Mouse (Mus musculus): ENCODE data around the gene Mns1. TPM values are rescaled to one million over a fixed set of nuclear protein-coding genes. Genes with fewer than 3 reads are reported as not detected.

Gene Mns1
- polyA plus RNA-seq, 1 experiment from 2014 or later, result 51.7 TPM

DNA sequence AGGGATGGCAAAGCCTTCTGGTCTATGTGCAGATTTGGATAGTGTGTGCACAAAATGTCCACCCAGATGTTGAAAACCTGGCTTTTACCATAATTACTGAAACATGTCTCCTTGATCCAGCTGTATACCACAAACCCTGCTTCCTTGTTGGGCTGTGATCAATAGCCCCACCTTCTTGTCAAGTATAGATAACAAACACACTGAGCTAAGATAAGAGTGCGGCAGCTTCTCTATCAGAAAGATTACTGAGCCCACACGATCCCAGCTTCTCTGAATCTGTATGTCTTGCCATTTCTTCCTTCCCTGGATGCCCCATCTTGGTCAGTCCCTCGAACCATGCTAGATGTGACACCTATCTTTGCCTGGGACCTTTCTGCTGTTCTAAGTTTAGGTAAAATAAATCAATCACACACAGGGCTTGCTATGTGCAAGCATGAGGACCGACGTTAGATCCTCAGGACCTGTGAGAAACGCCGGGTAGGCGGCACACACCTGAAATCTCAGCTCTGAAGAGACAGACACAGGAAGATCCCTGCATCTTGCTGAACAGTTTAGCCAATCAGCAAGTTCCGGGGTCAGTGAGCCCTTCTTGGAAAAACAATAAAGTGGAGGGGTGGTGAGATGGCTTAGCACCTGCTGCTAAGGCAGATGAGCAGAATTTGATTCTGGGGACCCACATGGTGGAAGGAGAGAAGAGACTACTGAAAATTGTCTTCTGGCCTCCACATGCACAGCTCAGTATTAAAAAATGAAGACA lies 31.8 kb upstream of the Mns1 start:
- DNase-seq (ENCODE audit: low spot score), result no peak
- no peaks in the 10 kb centered on the region for H3K36me3 ChIP-seq
- no peak overlapping the region for H3K27ac ChIP-seq
- 88% methylated on average over 9 of the region's 9 CpGs for WGBS
- peaks cover 4% of the 10 kb centered on the region for H3K4me1 ChIP-seq
- no peaks in the 10 kb centered on the region for H3K9me3 ChIP-seq (replicated peaks)
- no peak overlapping the region for H3K4me3 ChIP-seq
- no peaks in the 10 kb centered on the region for H3K27me3 ChIP-seq (ENCODE audit: low read depth, poor library complexity, severe bottlenecking)

- 18% methylated on average over 12 of the region's 12 CpGs for WGBS
- H3K27me3 ChIP-seq (ENCODE audit: low read depth, poor library complexity, severe bottlenecking), result no peaks in the 10 kb centered on the region
- H3K4me1 ChIP-seq, result peaks cover 4% of the 10 kb centered on the region
- H3K4me3 ChIP-seq, result peak overlapping the region; percentile 41
- DNase-seq (ENCODE audit: low spot score), result peak; percentile 88
- H3K9me3 ChIP-seq (replicated peaks), result no peaks in the 10 kb centered on the region
- no peaks in the 10 kb centered on the region for H3K36me3 ChIP-seq
- H3K27ac ChIP-seq, result peak overlapping the region; percentile 46
Observed at GRCm38 (mm10) chr9:72408131-72408586, 29.7 kb upstream of the Mns1 start.

DNA sequence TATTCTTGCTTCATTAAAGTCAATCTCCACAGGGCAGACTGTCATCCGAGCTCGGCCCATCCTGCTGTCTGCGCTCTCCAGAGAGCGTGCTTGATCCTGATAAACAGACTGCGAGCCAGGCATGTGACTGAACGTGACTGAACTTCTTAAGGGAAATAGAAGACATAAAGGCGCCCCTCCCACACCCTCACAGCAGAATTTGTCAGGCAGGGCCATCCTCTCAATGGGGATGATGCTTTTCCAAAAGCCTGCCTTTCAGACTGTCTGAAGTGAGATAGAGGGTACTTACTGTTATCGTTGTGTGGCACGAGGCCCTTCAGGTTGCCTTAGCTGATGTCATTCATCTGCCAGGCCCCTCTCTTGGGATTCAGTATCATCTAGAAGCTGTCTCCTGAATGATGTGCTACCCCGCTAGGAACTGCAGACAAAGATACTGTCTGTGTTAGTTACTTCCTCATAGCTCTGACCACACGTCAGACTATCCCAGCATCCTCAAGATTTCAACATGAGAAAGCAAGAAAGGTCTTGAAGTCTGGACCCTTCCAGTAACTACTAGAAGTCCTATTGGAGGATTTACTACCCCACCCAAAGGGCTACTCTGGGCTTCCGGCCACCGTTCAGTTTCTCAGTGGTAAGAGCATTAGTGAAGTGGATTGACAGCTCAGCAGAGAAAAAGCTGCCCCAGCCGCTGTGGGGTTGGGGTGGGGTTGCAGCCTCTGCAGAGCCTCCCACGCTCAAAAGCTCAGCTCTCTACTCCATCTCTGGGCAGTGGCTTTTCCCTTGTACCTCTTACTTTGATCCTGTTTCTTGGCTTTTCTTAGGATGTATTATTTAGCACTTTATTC lies 28.2 kb upstream of the Mns1 start:
- no peaks in the 10 kb centered on the region for H3K27me3 ChIP-seq (ENCODE audit: low read depth, poor library complexity, severe bottlenecking)
- H3K27ac ChIP-seq, result no peak overlapping the region
- H3K4me1 ChIP-seq, result peaks cover 4% of the 10 kb centered on the region
- H3K36me3 ChIP-seq, result no peaks in the 10 kb centered on the region
- 64% methylated on average over 15 of the region's 15 CpGs for WGBS
- no peak for DNase-seq (ENCODE audit: low spot score)
- no peaks in the 10 kb centered on the region for H3K9me3 ChIP-seq (replicated peaks)
- H3K4me3 ChIP-seq, result no peak overlapping the region

DNA sequence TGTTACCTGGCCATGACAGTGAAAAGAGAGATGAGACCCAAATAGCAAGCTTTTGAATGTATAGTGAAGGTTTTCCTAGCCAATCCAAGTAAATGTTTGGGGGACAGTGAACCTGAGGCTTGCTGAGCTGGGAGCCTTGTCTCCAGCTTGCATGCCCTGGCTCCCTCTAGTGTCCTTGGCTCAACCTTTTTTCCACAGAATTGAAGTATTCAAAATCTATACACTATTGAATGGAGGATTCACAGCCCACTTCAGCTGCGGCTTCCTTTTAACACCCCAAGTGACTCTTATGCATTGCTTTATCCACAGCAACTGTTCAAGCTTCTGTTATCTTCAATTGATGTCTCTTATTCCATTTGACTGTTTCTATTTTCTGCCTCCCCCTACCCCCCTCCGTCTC lies 26.1 kb upstream of the Mns1 start:
- Histone ChIP-seq H3K9me3 (replicated peaks) (no peaks in the 10 kb centered on the region), H3K36me3 (no peaks in the 10 kb centered on the region), H3K4me1 (peaks cover 4% of the 10 kb centered on the region), H3K27ac (no peak overlapping the region), H3K27me3 (ENCODE audit: low read depth, poor library complexity, severe bottlenecking) (no peaks in the 10 kb centered on the region), H3K4me3 (no peak overlapping the region)
- 89% methylated on average over 2 of the region's 2 CpGs for WGBS
- DNase-seq (ENCODE audit: low spot score), result no peak

GRCm38 (mm10) chr9:72418443-72418842 lies 19.4 kb upstream of the Mns1 start:
- Histone ChIP-seq H3K36me3 (no peaks in the 10 kb centered on the region), H3K9me3 (replicated peaks) (no peaks in the 10 kb centered on the region), H3K27me3 (ENCODE audit: low read depth, poor library complexity, severe bottlenecking) (no peaks in the 10 kb centered on the region), H3K27ac (no peak overlapping the region), H3K4me3 (no peak overlapping the region), H3K4me1 (peaks cover 17% of the 10 kb centered on the region)
- 89% methylated on average over 3 of the region's 3 CpGs for WGBS
- DNase-seq (ENCODE audit: low spot score), result no peak

DNA sequence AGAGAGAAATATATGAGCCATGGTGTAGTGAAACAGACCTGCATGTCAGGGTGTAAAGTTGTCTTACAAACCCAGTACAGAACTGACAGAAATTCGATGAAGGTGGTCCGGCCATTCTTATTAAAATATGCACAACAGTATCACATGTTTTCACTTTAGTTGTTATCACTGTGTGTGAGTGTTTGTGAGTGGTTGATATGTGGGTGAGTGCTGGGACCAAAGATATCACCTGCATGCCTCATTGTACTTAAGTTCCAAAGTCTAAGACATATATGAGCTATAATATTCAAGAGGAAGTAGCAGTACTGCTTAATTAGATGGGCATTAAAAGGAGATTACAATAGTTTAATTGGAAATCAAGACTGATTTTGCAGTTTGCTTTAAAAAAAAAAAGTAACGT lies 17.3 kb upstream of the Mns1 start:
- Histone ChIP-seq H3K4me1 (peaks cover 17% of the 10 kb centered on the region), H3K9me3 (replicated peaks) (no peaks in the 10 kb centered on the region), H3K27me3 (ENCODE audit: low read depth, poor library complexity, severe bottlenecking) (no peaks in the 10 kb centered on the region), H3K27ac (no peak overlapping the region), H3K4me3 (no peak overlapping the region), H3K36me3 (no peaks in the 10 kb centered on the region)
- WGBS, result 87% methylated on average over 3 of the region's 3 CpGs
- no peak for DNase-seq (ENCODE audit: low spot score)

- H3K27me3 ChIP-seq (ENCODE audit: low read depth, poor library complexity, severe bottlenecking), result no peaks in the 10 kb centered on the region
- no peaks in the 10 kb centered on the region for H3K36me3 ChIP-seq
- H3K9me3 ChIP-seq (replicated peaks), result no peaks in the 10 kb centered on the region
- no peak for DNase-seq (ENCODE audit: low spot score)
- H3K4me1 ChIP-seq, result peaks cover 19% of the 10 kb centered on the region
- no peak overlapping the region for H3K27ac ChIP-seq
- WGBS, result 71% methylated on average over 11 of the region's 11 CpGs
- H3K4me3 ChIP-seq, result no peak overlapping the region
Observed at GRCm38 (mm10) chr9:72422284-72422683, 15.5 kb upstream of the Mns1 start.

DNA sequence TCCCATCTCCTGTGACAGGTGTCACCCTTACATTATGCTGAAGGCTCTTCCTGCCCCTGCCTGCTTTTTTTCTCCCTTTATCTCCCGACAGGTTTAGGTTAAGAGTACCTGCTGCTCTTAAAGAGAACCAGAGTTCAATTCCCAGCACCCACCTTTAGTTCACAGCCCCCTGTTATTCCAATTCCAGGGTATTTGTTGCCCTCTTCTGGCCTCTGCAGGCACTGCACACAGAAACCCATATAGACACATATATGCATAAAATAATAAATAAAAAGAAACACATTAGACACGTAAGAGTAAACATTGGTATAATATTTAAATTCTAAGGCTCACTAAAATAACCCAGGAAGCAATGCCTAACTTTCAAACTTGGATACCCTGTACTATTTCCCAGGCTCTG lies 15.1 kb upstream of the Mns1 start:
- Histone ChIP-seq H3K4me1 (peaks cover 19% of the 10 kb centered on the region), H3K36me3 (no peaks in the 10 kb centered on the region), H3K27ac (no peak overlapping the region), H3K27me3 (ENCODE audit: low read depth, poor library complexity, severe bottlenecking) (no peaks in the 10 kb centered on the region), H3K9me3 (replicated peaks) (no peaks in the 10 kb centered on the region), H3K4me3 (no peak overlapping the region)
- no peak for DNase-seq (ENCODE audit: low spot score)
- WGBS, result 83% methylated on average over 2 of the region's 2 CpGs

GRCm38 (mm10) chr9:72425300-72425850 lies 12.4 kb upstream of the Mns1 start:
- DNase-seq (ENCODE audit: low spot score), result no peak
- H3K4me1 ChIP-seq, result peaks cover 19% of the 10 kb centered on the region
- H3K27ac ChIP-seq, result no peak overlapping the region
- 81% methylated on average over 11 of the region's 11 CpGs for WGBS
- no peaks in the 10 kb centered on the region for H3K27me3 ChIP-seq (ENCODE audit: low read depth, poor library complexity, severe bottlenecking)
- H3K9me3 ChIP-seq (replicated peaks), result no peaks in the 10 kb centered on the region
- H3K4me3 ChIP-seq, result no peak overlapping the region
- H3K36me3 ChIP-seq, result no peaks in the 10 kb centered on the region

GRCm38 (mm10) chr9:72427861-72428260 lies 9.9 kb upstream of the Mns1 start:
- Histone ChIP-seq H3K27me3 (ENCODE audit: low read depth, poor library complexity, severe bottlenecking) (no peaks in the 10 kb centered on the region), H3K9me3 (replicated peaks) (no peaks in the 10 kb centered on the region), H3K4me3 (no peak overlapping the region), H3K27ac (no peak overlapping the region), H3K4me1 (0 out of 2 replicates have a peak, but pooled peaks cover 2% of the 10 kb centered on the region), H3K36me3 (no peaks in the 10 kb centered on the region)
- DNase-seq (ENCODE audit: low spot score), result no peak
- WGBS, result 80% methylated on average over 4 of the region's 4 CpGs

- no peaks in the 10 kb centered on the region for H3K9me3 ChIP-seq (replicated peaks)
- H3K27ac ChIP-seq, result no peak overlapping the region
- no peaks in the 10 kb centered on the region for H3K36me3 ChIP-seq
- H3K27me3 ChIP-seq (ENCODE audit: low read depth, poor library complexity, severe bottlenecking), result no peaks in the 10 kb centered on the region
- peaks cover 18% of the 10 kb centered on the region for H3K4me1 ChIP-seq
- WGBS, result 65% methylated on average over 9 of the region's 9 CpGs
- no peak for DNase-seq (ENCODE audit: low spot score)
- H3K4me3 ChIP-seq, result no peak overlapping the region
Observed at GRCm38 (mm10) chr9:72434876-72435275, 2.9 kb upstream of the Mns1 start.

- Histone ChIP-seq H3K27ac (peak overlapping the region; percentile 90), H3K36me3 (peaks cover 30% of the 10 kb centered on the region), H3K27me3 (ENCODE audit: low read depth, poor library complexity, severe bottlenecking) (no peaks in the 10 kb centered on the region), H3K4me1 (peaks cover 19% of the 10 kb centered on the region), H3K9me3 (replicated peaks) (no peaks in the 10 kb centered on the region), H3K4me3 (peak overlapping the region; percentile 66)
- WGBS, result 4% methylated on average over 9 of the region's 9 CpGs
- no peak for DNase-seq (ENCODE audit: low spot score)
Observed at GRCm38 (mm10) chr9:72438749-72439148, 938 bp downstream of the Mns1 start.

DNA sequence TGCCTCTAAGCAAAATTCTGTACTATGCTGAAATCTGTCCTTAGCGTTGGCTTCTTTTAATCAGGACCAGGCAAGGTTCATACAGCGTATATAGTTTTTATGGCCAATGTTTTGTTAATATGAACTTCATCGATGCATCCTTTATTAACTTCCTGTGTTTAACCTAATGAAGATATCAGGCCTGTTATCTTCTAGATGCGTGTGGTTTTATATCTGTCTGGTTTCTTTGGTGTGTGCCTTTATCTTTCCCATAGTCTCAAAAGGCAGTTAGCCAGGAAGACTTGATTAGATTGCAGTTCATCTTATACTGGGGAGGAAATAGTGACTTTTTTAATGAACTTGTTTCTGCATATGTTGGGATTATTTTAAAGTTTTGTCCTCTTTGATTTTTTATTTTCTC lies 2.5 kb downstream of the Mns1 start:
- Histone ChIP-seq H3K4me3 (no peak overlapping the region), H3K27ac (no peak overlapping the region), H3K4me1 (peaks cover 17% of the 10 kb centered on the region), H3K27me3 (ENCODE audit: low read depth, poor library complexity, severe bottlenecking) (no peaks in the 10 kb centered on the region), H3K9me3 (replicated peaks) (no peaks in the 10 kb centered on the region), H3K36me3 (peaks cover 46% of the 10 kb centered on the region)
- WGBS, result 96% methylated on average over 4 of the region's 4 CpGs
- no peak for DNase-seq (ENCODE audit: low spot score)
